Mouse (Mus musculus): Measurements from ENCODE around the gene Slc4a3.

Gene Slc4a3

DNA sequence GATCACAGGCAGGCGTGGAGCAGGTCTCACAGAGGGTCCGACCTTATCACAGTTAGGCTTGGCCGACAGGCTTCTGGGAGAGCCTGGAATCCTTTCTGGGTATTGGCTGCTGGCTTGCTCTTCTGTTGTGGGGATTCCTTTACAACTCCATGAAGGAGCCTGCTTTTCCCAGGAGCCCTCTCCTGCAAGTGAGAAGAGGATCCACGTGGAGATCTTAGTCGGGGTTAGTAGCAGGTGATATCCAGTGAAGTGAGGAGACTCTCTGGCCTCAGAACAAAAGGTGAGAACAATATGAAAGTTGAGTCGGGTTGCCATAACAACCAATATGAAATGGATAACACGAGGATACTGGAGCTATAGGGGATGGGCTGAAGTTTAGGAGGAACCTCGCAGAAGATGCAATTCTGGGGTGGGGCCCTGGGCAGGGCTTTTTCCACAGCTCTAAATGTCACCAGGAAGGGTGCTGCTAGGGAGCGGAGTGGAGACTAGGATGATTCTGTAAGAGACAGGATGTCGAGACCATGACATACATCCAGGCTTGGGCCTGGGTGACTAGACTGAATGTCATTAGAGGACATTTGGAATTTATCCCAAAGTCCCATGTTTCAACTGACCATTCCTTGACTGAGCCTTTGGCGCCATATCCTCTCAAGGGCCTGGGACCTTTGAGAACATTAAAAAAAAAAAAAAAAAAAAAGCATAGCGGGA is 14.3 kb downstream of the Slc4a3 start:
- no peak for DNase-seq (ENCODE audit: low spot score)

DNA sequence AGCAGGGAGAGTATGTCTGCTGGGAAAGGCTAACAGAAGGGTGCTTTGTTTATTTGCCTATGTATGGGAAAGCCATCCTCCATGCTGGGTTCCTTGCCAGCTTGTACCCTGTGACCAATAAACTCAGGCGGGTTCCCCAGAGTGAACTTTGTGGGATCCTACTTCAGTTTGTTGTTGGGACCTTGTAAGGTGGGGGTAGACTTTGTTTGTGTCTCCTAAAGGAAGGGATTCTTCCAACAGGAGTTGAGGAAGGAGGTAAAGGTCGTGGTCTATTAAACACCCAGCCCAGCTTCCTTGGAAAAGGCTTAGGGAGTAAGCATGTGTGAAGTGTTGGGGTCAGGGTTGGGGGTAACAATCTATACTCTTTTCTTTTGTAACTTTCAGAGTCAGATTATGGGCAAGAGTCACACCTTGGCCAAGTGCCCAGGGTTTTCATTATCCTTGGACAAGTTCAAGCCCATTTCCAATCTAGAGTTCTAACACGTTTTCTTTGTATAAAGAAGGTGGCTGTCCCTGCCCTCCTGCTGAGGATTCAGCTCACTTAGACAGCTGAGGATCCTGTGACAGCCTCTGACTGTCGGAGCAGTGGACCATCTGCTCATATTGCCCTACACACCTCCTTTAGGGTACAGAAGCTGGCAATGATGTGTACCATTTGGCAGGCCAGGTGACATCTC is 15.3 kb downstream of the Slc4a3 start:
- peak; percentile 32 for DNase-seq (ENCODE audit: low spot score)

GRCm38 (mm10) chr1:75561898-75562238 is 15.8 kb downstream of the Slc4a3 start:
- DNase-seq (ENCODE audit: low spot score): no peak

- DNase-seq (ENCODE audit: low spot score): no peak
Observed at GRCm38 (mm10) chr1:75564102-75564501, 18.0 kb downstream of the Slc4a3 start.

GRCm38 (mm10) chr1:75564916-75565315 is 18.9 kb downstream of the Slc4a3 start:
- no peak for DNase-seq (ENCODE audit: low spot score)

DNA sequence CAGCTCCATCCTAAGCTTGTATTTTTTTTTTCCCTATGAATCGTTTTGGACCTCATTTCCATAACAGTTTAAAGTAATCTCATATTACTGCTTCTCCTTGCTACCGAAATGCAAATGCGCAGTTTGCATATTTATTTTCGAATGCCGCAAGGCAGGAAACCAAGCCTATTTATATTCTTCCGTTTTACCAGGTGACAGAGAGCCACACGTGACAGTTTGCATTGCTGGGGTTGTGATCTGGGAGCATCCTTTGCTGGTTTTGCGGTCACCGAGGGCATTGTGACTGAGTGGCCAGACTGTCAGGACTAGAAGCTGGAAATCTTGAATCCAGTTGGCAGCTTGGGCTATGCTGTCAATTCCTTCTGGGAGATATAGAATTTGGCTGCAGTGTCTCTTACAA is 19.6 kb downstream of the Slc4a3 start:
- DNase-seq (ENCODE audit: low spot score): no peak

GRCm38 (mm10) chr1:75570403-75570802 is 24.3 kb downstream of the Slc4a3 start:
- DNase-seq (ENCODE audit: low spot score): no peak

DNA sequence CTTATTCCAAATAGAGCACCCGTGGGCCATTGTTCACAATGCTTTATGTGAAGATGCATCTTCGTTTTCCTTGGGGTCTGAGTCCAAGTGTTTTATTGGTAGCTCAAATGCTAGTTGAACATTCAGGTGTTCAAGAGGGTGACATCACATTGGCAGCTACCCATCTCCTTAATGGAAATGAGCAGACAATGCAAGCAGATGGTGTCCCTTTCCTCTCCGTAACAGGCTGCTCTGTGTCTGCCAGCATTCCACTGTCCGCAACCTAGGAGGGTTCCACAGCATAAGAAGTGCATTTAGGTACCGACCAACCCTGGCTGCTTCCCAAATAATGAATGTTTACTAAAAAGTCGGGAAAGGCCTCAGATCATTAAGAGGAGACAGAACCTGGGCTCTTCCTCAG is 26.7 kb downstream of the Slc4a3 start:
- DNase-seq (ENCODE audit: low spot score): no peak

DNA sequence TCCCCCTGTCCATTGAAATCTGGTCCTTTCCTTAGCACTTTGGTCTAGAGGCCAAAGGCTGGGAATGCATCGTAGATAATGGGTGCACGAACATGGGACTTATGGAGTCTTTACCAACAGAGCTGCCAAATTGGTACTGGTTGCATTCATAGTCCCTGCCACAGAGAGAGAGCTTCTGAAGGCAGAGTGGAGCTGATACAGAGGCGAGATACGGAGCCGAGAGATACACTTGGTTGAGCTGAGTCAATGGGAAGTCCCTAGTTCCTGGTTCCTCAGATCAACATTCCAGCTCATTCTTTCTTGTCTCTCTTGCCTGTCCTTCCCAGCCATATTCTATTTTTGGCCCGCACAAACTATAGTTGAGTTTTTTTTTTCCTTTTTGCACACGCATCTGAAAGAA is 27.6 kb downstream of the Slc4a3 start:
- DNase-seq (ENCODE audit: low spot score): no peak

DNA sequence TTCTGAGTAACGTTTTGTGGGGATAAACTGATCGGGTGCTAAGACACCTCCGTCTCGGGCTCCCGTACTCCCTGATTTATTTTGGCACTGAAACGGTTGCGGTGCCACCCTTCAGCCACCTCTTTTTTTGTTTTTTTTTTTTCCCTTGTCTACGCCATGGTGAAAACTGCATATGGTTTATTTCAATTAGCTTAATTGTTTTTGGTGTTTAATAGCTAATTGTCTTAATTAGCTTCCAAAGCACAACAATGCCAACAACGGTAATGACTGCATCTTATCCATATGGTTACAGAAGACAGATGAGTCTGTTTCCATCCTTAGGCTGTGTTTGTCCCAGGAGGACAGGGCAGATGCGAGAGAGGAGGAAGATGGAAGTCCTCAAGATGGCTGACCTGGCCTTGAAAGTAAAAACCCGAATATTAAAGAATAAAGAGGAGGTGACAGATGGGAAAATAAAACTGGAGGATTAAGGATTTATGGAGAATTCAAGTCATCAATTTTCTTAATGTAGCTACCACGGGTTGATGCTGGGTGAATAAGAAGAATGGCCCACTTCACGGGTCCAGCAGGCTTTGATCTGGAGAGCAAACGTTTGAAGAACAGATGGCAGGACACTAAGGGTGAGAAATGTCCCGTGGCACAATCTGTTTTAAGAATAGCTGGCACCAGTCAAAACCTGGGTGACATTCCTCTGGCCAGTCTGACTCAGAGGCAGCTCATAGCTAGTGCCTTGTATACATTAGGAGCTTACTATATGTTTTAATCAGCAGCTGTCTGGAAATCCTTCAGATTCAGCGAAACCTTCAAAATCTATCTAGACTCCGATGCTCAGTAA is 28.6 kb downstream of the Slc4a3 start:
- DNase-seq (ENCODE audit: low spot score): no peak

GRCm38 (mm10) chr1:75581936-75582624 is 36.0 kb downstream of the Slc4a3 start:
- DNase-seq (ENCODE audit: low spot score): no peak

DNA sequence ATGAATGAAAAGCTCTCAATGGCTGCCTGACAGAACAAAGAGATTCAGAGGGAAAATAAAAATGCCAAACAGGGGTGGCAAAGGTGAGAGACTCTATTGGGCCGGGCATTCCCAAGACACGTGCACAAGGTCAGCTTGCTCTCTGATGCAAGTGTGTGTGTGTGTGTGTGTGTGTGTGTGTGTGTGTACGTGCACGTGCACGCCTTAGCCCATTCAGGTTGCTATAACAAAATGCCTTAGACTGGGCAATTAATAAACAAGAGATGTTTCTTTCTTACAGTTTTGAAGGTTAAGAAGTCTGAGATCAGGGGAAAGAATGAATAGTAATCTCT is 36.5 kb downstream of the Slc4a3 start:
- DNase-seq (ENCODE audit: low spot score): no peak

DNA sequence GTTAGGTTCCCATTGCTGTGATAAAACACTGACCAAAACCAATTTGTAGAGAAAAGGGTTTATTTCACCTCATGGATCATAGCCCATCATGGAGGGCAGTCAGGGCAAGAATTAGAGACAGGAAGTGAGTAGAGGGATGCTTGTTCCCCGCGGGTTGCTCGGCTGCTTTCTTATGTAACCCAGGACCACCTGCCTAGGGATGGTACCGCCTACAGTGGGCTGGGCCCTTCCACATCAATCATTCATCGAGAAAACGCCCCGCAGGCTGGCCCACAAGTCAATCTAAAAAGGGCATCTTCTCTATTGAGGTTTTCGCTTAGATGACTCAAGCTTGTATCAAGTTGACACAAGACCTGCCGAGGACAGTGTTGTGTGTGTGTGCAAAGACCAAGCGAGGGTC is 37.0 kb downstream of the Slc4a3 start:
- no peak for DNase-seq (ENCODE audit: low spot score)

GRCm38 (mm10) chr1:75586791-75587190 is 40.7 kb downstream of the Slc4a3 start:
- DNase-seq (ENCODE audit: low spot score): no peak

- peak; percentile 22 for DNase-seq (ENCODE audit: low spot score)
Observed at GRCm38 (mm10) chr1:75587738-75588719, 42.0 kb downstream of the Slc4a3 start.

DNA sequence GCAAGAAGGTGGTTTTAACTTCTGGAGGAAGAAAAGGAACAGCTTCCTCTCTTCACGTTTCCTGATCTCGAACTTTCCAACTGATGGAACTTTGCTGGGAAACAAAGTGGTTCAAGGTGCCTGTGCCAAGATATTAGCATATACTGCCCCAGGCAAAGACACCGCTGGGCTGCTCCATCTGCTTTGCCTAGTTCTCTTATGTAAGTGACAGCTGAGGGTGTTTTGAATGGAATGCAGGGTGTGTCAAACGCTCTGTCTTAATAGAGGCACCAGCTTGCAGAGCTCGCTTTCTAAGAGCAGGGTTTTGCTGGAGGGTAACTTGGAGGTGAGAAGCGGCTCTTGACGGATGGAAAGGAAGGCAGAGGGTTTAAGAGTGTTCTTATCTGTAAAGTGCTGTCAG is 42.8 kb downstream of the Slc4a3 start:
- no peak for DNase-seq (ENCODE audit: low spot score)

DNA sequence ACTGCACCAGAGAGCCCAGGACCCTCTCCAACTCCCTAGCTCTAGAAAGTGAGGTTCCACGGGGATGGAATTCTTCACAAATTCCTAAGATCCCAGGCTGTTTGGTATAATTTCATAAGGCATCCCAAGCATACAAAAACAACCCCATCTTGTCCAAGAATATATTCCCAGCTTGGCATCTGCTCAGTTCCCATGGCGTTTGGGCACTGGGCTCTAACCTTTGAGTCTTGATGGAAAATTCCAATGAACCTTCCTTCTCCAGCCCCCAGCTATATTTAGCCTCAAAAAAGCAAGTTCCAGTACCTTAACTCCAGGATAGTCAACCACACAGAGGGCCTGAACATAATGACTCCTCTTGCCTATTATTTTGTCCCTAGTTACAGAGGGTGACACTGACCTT is 43.9 kb downstream of the Slc4a3 start:
- DNase-seq (ENCODE audit: low spot score): peak; percentile 12

DNA sequence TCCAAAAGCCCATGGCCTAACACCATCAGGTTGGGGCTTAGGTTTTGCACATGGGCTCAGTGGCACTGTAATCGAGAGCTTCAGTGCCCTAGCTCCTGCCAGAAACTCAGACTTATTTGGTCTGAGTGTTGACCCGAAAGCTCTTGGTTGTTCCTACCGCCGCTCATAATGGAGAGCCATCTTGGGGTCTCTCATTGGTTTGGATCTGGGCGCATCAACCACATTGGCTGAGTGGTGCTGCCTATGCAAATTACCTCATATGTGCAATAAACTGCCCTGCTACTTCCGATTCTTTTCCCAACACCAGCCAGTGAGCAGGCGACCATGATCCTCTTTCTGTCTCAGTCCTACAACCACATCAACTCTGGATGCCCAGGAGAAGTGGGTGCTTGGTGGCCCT is 47.9 kb downstream of the Slc4a3 start:
- DNase-seq (ENCODE audit: low spot score): no peak

GRCm38 (mm10) chr1:75594836-75595235 is 48.8 kb downstream of the Slc4a3 start:
- DNase-seq (ENCODE audit: low spot score): no peak

DNA sequence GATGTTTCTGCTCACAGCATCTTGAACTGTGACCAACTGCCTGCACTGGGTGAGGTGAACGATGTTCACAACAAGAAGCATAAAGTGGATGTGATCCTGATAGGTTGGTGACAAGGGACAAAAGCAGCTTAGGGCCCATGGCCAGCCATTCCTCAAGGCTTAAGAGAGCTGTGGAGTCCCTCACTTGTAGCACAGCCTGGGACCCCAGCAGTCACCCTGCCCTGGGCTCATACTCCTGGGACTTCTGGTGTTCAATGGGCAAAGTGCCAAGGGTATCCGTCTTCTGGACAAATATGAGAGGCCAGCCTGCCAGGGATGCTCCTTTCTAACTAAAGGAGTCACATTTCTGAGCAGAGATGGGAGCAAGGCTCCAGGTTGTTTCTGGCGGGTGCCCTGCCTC is 49.9 kb downstream of the Slc4a3 start:
- DNase-seq (ENCODE audit: low spot score): no peak

- peak; percentile 18 for DNase-seq (ENCODE audit: low spot score)
Observed at GRCm38 (mm10) chr1:75596906-75597305, 50.8 kb downstream of the Slc4a3 start.
